Mouse (Mus musculus) adipose tissue, adult 10 weeks (tissue): ENCODE results near the gene Tbc1d22b. TPM values are rescaled to one million over a fixed set of nuclear protein-coding genes. Genes with fewer than 3 reads are reported as not detected.

Experiments
- polyA plus RNA-seq: library from polyadenylated mRNA; stranded (reverse); fragments of 350-450 nt; fragmentation: Illumina TruSeq; extraction: RNeasy Lipid Tissue Mini Kit (QIAGEN cat#74804); gene quantifications from one replicate; pipeline ENCODE4 v1.2.3, GENCODE M21; 2014; ENCODE audit warnings: low read depth, low replicate concordance

The Tbc1d22b gene
- polyA plus RNA-seq = 13.8 TPM

GRCm38 (mm10) chr17:29549543-29550428 lies at the start of gene Tbc1d22b, which contains the start of gene Gm17657:
Tbc1d22b (plus strand) TSS chr17:29549785.
Gm17657 (minus strand) TSS chr17:29549638.

GRCm38 (mm10) chr17:29552162-29552732 lies 2.7 kb downstream of the Tbc1d22b start, which contains the start of gene Tmem217:
Tmem217 (minus strand) TSS chr17:29552385.

DNA sequence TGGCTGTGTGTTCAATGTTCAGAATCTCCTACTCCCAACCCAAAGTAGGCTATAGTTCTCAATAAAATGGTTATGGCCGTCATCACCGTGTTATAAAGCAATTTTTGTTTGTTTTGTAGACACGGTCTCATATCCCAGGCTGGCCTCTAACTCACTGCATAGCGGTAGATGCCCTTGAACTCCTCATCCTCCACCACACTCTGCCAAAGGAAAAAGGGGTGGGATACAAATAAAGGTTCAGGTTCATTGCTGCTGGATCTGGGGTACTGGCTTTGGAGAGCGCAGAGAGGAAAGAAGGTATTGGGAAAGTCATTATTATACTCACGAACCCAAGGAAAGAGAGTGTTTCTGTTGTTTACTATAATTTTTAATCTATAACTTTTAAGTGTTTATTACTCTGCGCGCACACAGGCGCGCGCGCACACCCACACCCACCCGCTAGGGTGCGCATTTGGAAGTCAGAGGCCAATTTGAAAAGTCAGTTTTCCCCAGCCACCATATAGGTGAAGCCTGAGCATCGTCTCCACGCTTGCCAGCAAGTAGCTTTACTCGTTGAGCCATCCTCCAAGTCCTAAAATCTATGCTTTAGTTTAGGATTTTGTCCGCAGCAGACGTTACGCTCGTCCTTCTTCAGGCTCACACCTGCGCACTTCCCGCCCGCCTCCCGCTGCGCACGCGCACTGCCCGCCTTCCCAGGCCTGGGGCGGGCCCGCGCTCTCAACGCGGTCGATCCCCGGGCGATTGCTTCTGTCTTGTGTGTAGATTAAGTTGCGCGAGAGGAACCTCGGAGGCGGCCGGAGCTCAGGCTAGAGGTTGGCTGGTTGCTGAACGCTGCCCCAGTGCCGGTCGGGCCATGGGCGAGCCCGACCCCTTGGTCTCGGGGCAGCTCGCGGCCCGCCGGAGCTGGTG lies 64.8 kb downstream of the Tbc1d22b start, which contains the start of the genes Rnf8 and Gm28043:
Gene Rnf8, plus strand, starts transcription at position 676 of the 909 bp plus-strand sequence.
Gene Gm28043, plus strand, starts transcription at position 762 of the 909 bp plus-strand sequence.

Other genes starting within 250 kb of the Tbc1d22b start
- 35.5 TPM for gene Pi16, start 232.1 kb upstream of the Tbc1d22b start, polyA plus RNA-seq
- 408 TPM for gene Mtch1, start 201.9 kb upstream of the Tbc1d22b start, polyA plus RNA-seq
- gene Fgd2, start 188.9 kb upstream of the Tbc1d22b start, polyA plus RNA-seq = 16.1 TPM
- 13.0 TPM for gene Pim1, start 59.0 kb upstream of the Tbc1d22b start, polyA plus RNA-seq
- not detected for gene Gm17657, start 147 bp upstream of the Tbc1d22b start, polyA plus RNA-seq
- gene Tmem217, start 2.6 kb downstream of the Tbc1d22b start, polyA plus RNA-seq = 1.1 TPM
- gene Rnf8, start 65.0 kb downstream of the Tbc1d22b start, polyA plus RNA-seq = 32.9 TPM
- gene Gm28043, start 65.1 kb downstream of the Tbc1d22b start, polyA plus RNA-seq = 2.2 TPM
- 39.2 TPM for gene Cmtr1, start 110.8 kb downstream of the Tbc1d22b start, polyA plus RNA-seq
- 8.7 TPM for gene Ccdc167, start 167.3 kb downstream of the Tbc1d22b start, polyA plus RNA-seq